Mouse (Mus musculus) testis, postnatal 10 days (tissue): ENCODE measurements around the gene Cdkn1a.

Experiments
- DNase-seq: peaks from one replicate; pipeline ENCODE4 v3.0.0; 2021; ENCODE audit warnings: low spot score

Gene Cdkn1a

GRCm38 (mm10) chr17:29117006-29117648 is 26.4 kb downstream of the Cdkn1a start:
- DNase-seq, result peak; percentile 26

- DNase-seq, result peak; percentile 56
Observed at GRCm38 (mm10) chr17:29118057-29118456, 27.3 kb downstream of the Cdkn1a start.

GRCm38 (mm10) chr17:29120666-29121065 is 29.9 kb downstream of the Cdkn1a start:
- peak; percentile 53 for DNase-seq

GRCm38 (mm10) chr17:29122817-29123216 is 32.0 kb downstream of the Cdkn1a start:
- DNase-seq, result peak; percentile 48

- peak; percentile 30 for DNase-seq
Observed at GRCm38 (mm10) chr17:29123578-29124174, 32.9 kb downstream of the Cdkn1a start.

GRCm38 (mm10) chr17:29126561-29126960 is 35.8 kb downstream of the Cdkn1a start:
- DNase-seq, result peak; percentile 27

GRCm38 (mm10) chr17:29129341-29129740 is 38.6 kb downstream of the Cdkn1a start:
- no peak for DNase-seq

- DNase-seq, result no peak
Observed at GRCm38 (mm10) chr17:29135066-29135465, 44.3 kb downstream of the Cdkn1a start.

- DNase-seq, result peak; percentile 77
Observed at GRCm38 (mm10) chr17:29136236-29136635, 45.5 kb downstream of the Cdkn1a start.

- DNase-seq, result no peak
Observed at GRCm38 (mm10) chr17:29137906-29138305, 47.1 kb downstream of the Cdkn1a start.

GRCm38 (mm10) chr17:29141577-29141976 is 50.8 kb downstream of the Cdkn1a start:
- DNase-seq, result no peak

GRCm38 (mm10) chr17:29143266-29143665 is 52.5 kb downstream of the Cdkn1a start:
- no peak for DNase-seq

- no peak for DNase-seq
Observed at GRCm38 (mm10) chr17:29145101-29145500, 54.3 kb downstream of the Cdkn1a start.

GRCm38 (mm10) chr17:29147273-29147672 is 56.5 kb downstream of the Cdkn1a start:
- no peak for DNase-seq

GRCm38 (mm10) chr17:29147773-29148172 is 57.0 kb downstream of the Cdkn1a start:
- DNase-seq, result no peak

- no peak for DNase-seq
Observed at GRCm38 (mm10) chr17:29149766-29150165, 59.0 kb downstream of the Cdkn1a start.
